Mouse (Mus musculus): ENCODE measurements around the gene Rasl12.

DNA sequence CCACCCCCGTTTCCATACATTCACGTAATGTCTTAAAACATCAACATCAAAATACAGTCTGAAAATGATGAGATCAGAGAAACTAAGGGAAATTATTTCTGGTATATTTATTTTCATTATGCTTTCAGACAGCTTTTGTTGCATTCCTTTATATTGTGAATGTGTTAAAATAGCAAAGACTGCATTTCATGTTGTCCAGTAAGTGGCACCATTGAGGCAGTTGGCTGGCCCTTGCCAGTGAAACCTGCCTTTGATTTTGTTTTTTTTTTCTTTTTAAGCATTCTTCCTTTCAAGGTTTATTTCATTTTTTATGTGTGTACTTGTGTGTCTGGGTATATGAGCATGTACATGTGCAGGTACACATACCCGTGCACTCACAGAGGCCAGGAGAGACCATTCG lies 46.4 kb downstream of the Rasl12 start:
- TF ChIP-seq CTCF (IDR thresholded peaks at IDR 0.05): peak; percentile 31
- TF ChIP-seq EP300 (IDR thresholded peaks at IDR 0.05): no peak
